In genomic region chr9:98480172-98480749, GRCm38 (mm10) we compare ENCODE assay signal across 31 mouse cellular contexts. TPM values are rescaled to one million over a fixed set of nuclear protein-coding genes. Genes with fewer than 3 reads are reported as not detected.
A peak's percentile ranks its signal among the peaks of the same experiment; 100 is the strongest.
DNase-seq lines count a peak whose midpoint lies in the region; ATAC-seq and TF ChIP-seq lines count a peak whose summit lies in the region.
"Had no signal": no experiment of that assay in that cellular context is flagged by ENCODE, and none has a peak within 500 bp of the region (broad histone marks: within the 10 kb centered on the region; RNA-seq: fewer than 3 reads in every experiment).

No protein-coding gene starts in this region.

- ATAC-seq in liver, postnatal 0 days, result peak; percentile 78
- ATAC-seq in lung, postnatal 0 days, result peak; percentile 19; the same call in 1 of the 2 replicates
- peak; percentile 94 for ATAC-seq in megakaryocyte progenitor cell, adult 5-6 weeks (replicated peaks; ENCODE audit: poor library complexity)
- ATAC-seq in megakaryocyte, adult 5-6 weeks (ENCODE audit: poor library complexity, severe bottlenecking), result no peak
- ATAC-seq: activated CD4-positive, CD25-positive, alpha-beta regulatory T cell, adult 4 months; CD4-positive, CD25-positive, alpha-beta regulatory T cell, adult 4 months; forebrain, embryonic 13.5 days; forebrain, embryonic 16.5 days had no signal

- H3K4me3 ChIP-seq in liver, postnatal 0 days (ENCODE audit: low read depth, low read length), result no peak overlapping the region
- H3K4me3 ChIP-seq in lung, postnatal 0 days (ENCODE audit: low read depth, low read length), result no peak overlapping the region
- H3K4me3 ChIP-seq: embryonic facial prominence, embryonic 10.5 days; embryonic facial prominence, embryonic 13.5 days; erythroblast, embryonic 14.5 days; forebrain, embryonic 13.5 days; hindbrain, embryonic 12.5 days; hindbrain, embryonic 15.5 days had no signal

- H3K36me3 ChIP-seq in liver, postnatal 0 days (replicated peaks; ENCODE audit: insufficient read depth, low read length), result no peaks in the 10 kb centered on the region
- no peaks in the 10 kb centered on the region for H3K36me3 ChIP-seq in lung, postnatal 0 days (ENCODE audit: insufficient read depth, low read length)
- H3K36me3 ChIP-seq: embryonic facial prominence, embryonic 10.5 days; embryonic facial prominence, embryonic 13.5 days; hindbrain, embryonic 12.5 days; hindbrain, embryonic 15.5 days had no signal

- WGBS in liver, postnatal 0 days (ENCODE audit: insufficient replicate concordance), result 63% methylated on average over 2 of the region's 2 CpGs
- 77% methylated on average over 2 of the region's 2 CpGs for WGBS in lung, postnatal 0 days

- no peak overlapping the region for H3K9ac ChIP-seq in liver, postnatal 0 days (replicated peaks)
- no peak overlapping the region for H3K9ac ChIP-seq in lung, postnatal 0 days (replicated peaks; ENCODE audit: low read depth)
- H3K9ac ChIP-seq: embryonic facial prominence, embryonic 13.5 days; forebrain, embryonic 13.5 days; hindbrain, embryonic 12.5 days; hindbrain, embryonic 15.5 days had no signal

- no peak overlapping the region for H3K4me2 ChIP-seq in liver, postnatal 0 days (ENCODE audit: low read depth, low read length)
- no peak overlapping the region for H3K4me2 ChIP-seq in lung, postnatal 0 days (replicated peaks; ENCODE audit: low read depth, low read length)
- H3K4me2 ChIP-seq: embryonic facial prominence, embryonic 13.5 days; forebrain, embryonic 13.5 days; heart, embryonic 11.5 days; hindbrain, embryonic 12.5 days; hindbrain, embryonic 15.5 days had no signal

- no peak for TF ChIP-seq CTCF in liver, postnatal 0 days (IDR thresholded peaks at IDR 0.05; ENCODE audit: low read depth)
- no peak for TF ChIP-seq CTCF in lung, postnatal 0 days (IDR thresholded peaks at IDR 0.05)

- H3K27me3 ChIP-seq in liver, postnatal 0 days (ENCODE audit: insufficient read depth, low read length), result no peaks in the 10 kb centered on the region
- H3K27me3 ChIP-seq in lung, postnatal 0 days (replicated peaks; ENCODE audit: insufficient read depth, low read length), result no peaks in the 10 kb centered on the region
- H3K27me3 ChIP-seq: embryonic facial prominence, embryonic 13.5 days; forebrain, embryonic 13.5 days; hindbrain, embryonic 12.5 days; hindbrain, embryonic 15.5 days had no signal

- no peak for TF ChIP-seq EP300 in liver, postnatal 0 days (IDR thresholded peaks at IDR 0.05; ENCODE audit: low read depth)
- TF ChIP-seq EP300 in lung, postnatal 0 days (IDR thresholded peaks at IDR 0.05), result no peak

- H3K4me1 ChIP-seq in liver, postnatal 0 days (ENCODE audit: insufficient read depth), result no peaks in the 10 kb centered on the region
- no peaks in the 10 kb centered on the region for H3K4me1 ChIP-seq in lung, postnatal 0 days (ENCODE audit: insufficient read depth, low read depth, low read length)
- H3K4me1 ChIP-seq: embryonic facial prominence, embryonic 13.5 days; forebrain, embryonic 13.5 days; hindbrain, embryonic 12.5 days; hindbrain, embryonic 15.5 days had no signal

- no peak overlapping the region for H3K27ac ChIP-seq in liver, postnatal 0 days (ENCODE audit: low read depth)
- no peak overlapping the region for H3K27ac ChIP-seq in lung, postnatal 0 days (ENCODE audit: low read length)
- H3K27ac ChIP-seq: embryonic facial prominence, embryonic 10.5 days; embryonic facial prominence, embryonic 13.5 days; forebrain, embryonic 13.5 days; hindbrain, embryonic 12.5 days; hindbrain, embryonic 15.5 days had no signal

- no peak for DNase-seq in liver, postnatal 0 days
- DNase-seq in liver, result no peak
- DNase-seq in lung, postnatal 0 days (ENCODE audit: low spot score), result no peak
- DNase-seq in lung, postnatal 14 days, result no peak
- DNase-seq: adrenal gland, adult 8-10 months; adrenal gland, postnatal 25 days; cerebellum, adult 11-12 months; cerebellum, adult 8-10 months; cerebellum, postnatal 10 days; cerebellum, postnatal 36 days; embryo, embryonic 11 days; gastrocnemius, postnatal 10 days; gastrocnemius, postnatal 36 days had no signal

- H3K9me3 ChIP-seq in liver, postnatal 0 days (ENCODE audit: low read length), result no peaks in the 10 kb centered on the region
- no peaks in the 10 kb centered on the region for H3K9me3 ChIP-seq in lung, postnatal 0 days (ENCODE audit: low read length)
- H3K9me3 ChIP-seq: embryonic facial prominence, embryonic 10.5 days; embryonic facial prominence, embryonic 13.5 days; forebrain, embryonic 13.5 days; hindbrain, embryonic 12.5 days; hindbrain, embryonic 15.5 days had no signal

RNA-seq across cellular contexts. Expression of gene Rbp2, which starts 5.7 kb away (rescaled TPM):
- 85.5 and 94.5 TPM in 2 replicates for polyA plus RNA-seq in liver, postnatal 0 days (2015; fragmentation: Nextera tagmentation; extraction: Ambion mirVana)
- 2.5 and 3.8 TPM in 2 replicates for polyA plus RNA-seq in lung, postnatal 0 days (2015; fragmentation: Nextera tagmentation; extraction: Ambion mirVana)
- not detected in 2 replicates for total RNA-seq in megakaryocyte progenitor cell, adult 5-6 weeks (2015)
- total RNA-seq in megakaryocyte progenitor cell, adult 5-6 weeks (2017), result not detected in 2 replicates
- total RNA-seq in megakaryocyte, adult 5-6 weeks (2015), result not detected in 2 replicates
- total RNA-seq in megakaryocyte, adult 5-6 weeks (2017), result not detected in 2 replicates
- total RNA-seq: adrenal gland, adult 8-10 months; adrenal gland, postnatal 25 days; gastrocnemius, adult 18-20 months; gastrocnemius, postnatal 10 days; gastrocnemius, postnatal 36 days; heart, adult 8-10 months; hematopoietic stem cell, adult 5-6 weeks; MEL had no signal
- polyA plus RNA-seq: activated CD4-positive, CD25-positive, alpha-beta regulatory T cell, adult 4 months; CD4-positive, CD25-positive, alpha-beta regulatory T cell, adult 4 months; cortical plate, adult 2 months; erythroblast, embryonic 14.5 days; forebrain, embryonic 13.5 days; forebrain, embryonic 16.5 days; heart, postnatal 0 days had no signal

RNA-seq across cellular contexts. Expression of gene Rbp1, which starts 57.5 kb away (rescaled TPM):
- polyA plus RNA-seq in liver, postnatal 0 days (2015; fragmentation: Nextera tagmentation; extraction: Ambion mirVana), result 54.3 and 59.6 TPM in 2 replicates
- polyA plus RNA-seq in lung, postnatal 0 days (2015; fragmentation: Nextera tagmentation; extraction: Ambion mirVana), result 67.5 and 72.6 TPM in 2 replicates
- total RNA-seq in megakaryocyte progenitor cell, adult 5-6 weeks (2015), result 0.95 and 1.8 TPM in 2 replicates
- total RNA-seq in megakaryocyte progenitor cell, adult 5-6 weeks (2017), result 0.21 and 0.95 TPM in 2 replicates
- total RNA-seq in megakaryocyte, adult 5-6 weeks (2015), result not detected in 2 replicates
- not detected in 2 replicates for total RNA-seq in megakaryocyte, adult 5-6 weeks (2017)
